Mouse (Mus musculus) ovary, adult 18-20 months (tissue): ENCODE measurements around the gene 2310022A10Rik.

Source experiments
- DNase-seq: peaks from one replicate; pipeline ENCODE4 v3.0.0; 2022; ENCODE audit warnings: low spot score, mixed read lengths

2310022A10Rik gene

DNA sequence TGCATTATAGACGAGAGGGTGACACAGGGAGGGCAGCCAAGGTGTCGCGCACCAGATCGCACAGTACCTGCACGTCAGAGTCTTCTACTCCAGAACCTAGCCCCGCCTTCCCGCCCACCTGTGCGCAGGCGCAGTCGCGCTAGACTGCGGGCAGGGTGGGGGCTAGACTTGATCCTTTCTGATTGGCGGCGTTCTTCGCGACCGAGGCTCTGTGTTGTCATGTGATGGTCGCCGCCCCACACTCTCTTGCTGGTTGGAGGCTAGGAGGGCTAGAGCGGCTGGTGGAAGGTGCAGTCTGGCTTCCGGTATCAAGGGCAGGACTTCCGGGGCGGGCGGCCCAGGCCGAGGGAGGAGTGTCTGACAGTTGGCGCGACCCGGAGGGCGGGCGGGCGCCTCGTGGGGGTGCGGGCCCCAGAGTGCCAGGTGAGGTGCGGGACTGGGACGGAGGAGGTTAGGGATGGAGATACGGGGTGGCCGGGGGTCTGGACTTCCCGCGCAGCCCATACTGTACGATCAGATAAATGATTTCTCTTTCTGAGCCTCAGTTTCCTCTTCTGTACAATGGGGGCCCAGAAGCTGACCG, at the start of gene 2310022A10Rik, which contains the start of gene Pld3:
2310022A10Rik (plus strand) TSS at position 303 of the 583 bp plus-strand sequence.
Pld3 (minus strand) TSS at position 288 of the 583 bp plus-strand sequence.
- peak; percentile 96 for DNase-seq

GRCm38 (mm10) chr7:27506765-27507370, 46.2 kb upstream of the 2310022A10Rik start:
- DNase-seq: no peak

- DNase-seq: peak; percentile 96
Measured at GRCm38 (mm10) chr7:27507711-27508647, 45.1 kb upstream of the 2310022A10Rik start.

DNA sequence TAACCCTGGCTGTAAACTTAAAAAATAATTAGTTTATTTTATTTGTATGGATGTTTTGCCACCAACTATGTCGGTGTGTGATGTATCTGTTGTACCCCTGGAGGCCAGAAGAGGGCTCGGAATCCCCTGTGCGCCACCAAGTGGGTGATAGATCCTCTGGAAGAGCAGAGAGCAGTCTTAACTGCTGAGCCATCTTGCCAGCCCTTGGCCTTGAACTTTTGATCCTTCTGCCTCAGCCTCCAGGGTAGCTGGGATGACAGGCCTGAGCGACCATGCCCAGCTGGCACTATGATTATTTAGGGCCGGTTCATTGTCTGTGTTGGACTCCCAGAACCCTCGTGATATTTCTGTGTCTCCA, 44.4 kb upstream of the 2310022A10Rik start:
- DNase-seq: peak; percentile 49

- no peak for DNase-seq
Measured at GRCm38 (mm10) chr7:27510809-27511208, 42.2 kb upstream of the 2310022A10Rik start.

- no peak for DNase-seq
Measured at GRCm38 (mm10) chr7:27514961-27515360, 38.1 kb upstream of the 2310022A10Rik start.

DNA sequence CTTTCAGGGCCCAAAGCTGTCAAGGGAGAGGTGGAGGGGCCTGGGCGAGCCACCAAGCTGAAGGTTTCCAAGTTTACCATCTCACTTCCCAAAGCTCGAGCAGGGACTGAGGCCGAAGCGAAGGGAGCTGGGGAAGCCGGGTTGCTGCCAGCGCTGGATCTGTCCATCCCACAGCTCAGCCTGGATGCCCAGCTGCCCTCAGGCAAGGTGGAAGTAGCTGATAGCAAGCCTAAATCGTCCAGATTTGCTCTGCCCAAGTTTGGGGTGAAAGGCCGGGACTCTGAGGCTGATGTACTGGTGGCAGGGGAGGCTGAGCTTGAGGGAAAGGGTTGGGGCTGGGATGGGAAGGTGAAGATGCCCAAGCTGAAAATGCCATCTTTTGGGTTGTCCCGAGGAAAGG, 34.7 kb upstream of the 2310022A10Rik start:
- DNase-seq: no peak

DNA sequence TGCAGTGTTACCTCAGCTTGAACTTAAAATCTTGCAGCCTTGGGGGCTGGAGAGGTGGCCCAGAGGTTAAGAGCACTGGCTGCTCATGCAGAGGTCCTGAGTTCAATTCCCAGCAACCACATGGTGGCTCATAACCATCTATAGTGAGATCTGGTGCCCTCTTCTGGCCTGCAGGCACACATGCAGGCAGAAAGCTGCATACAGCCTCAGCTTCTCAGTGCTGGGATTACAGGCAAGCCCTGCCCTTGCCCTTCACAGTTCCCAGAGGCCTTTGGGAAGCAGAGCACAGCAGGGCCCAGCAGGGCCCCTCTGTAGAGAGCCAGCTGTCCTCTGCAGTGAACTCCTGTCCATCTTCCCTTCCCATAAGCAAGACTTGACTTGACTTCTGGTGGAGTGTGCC, 32.9 kb upstream of the 2310022A10Rik start:
- no peak for DNase-seq

DNA sequence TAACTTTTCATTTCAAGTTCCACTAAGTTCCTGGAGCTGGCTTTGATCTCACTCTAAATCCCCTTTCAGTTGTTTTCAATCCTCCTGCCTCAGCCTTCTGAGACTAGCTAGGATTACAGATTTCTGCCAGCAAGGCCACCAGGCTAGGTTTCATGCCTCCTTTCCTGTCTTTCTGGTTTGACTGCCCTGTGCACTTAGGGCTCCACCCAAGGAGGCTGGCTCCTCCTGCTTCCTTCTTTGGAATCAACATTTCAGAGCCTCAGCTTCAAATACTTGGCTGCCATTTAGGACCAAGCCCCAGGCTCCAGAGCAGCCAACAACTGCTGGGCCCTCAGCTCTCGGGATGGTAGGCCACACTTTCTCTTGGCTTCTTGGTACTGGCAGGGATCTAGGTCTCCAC, 32.4 kb upstream of the 2310022A10Rik start:
- no peak for DNase-seq

DNA sequence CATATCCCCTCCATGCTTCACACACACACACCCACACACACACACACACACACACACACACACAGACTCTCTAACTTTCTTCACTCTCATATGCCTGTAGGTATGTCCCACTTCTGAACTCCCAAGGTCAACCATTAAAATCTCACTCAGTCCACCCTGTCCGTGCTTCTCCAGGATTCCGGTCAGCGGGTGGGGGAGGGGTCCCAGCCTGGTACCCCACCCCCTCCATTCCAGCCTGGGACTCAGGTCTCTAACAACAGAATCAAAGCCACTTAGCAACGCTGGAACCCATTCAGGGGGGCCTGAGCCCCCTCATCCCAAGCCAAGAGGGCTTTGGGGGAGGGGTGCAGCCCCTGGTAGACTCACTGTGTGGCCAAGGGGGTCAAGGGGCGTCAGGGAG, 30.1 kb upstream of the 2310022A10Rik start, which contains the start of gene Hipk4:
Hipk4 (plus strand) TSS at position 301 of the 400 bp plus-strand sequence.
- no peak for DNase-seq

GRCm38 (mm10) chr7:27523805-27524204, 29.2 kb upstream of the 2310022A10Rik start:
- no peak for DNase-seq

- no peak for DNase-seq
Measured at GRCm38 (mm10) chr7:27526039-27526827, 26.8 kb upstream of the 2310022A10Rik start.

DNA sequence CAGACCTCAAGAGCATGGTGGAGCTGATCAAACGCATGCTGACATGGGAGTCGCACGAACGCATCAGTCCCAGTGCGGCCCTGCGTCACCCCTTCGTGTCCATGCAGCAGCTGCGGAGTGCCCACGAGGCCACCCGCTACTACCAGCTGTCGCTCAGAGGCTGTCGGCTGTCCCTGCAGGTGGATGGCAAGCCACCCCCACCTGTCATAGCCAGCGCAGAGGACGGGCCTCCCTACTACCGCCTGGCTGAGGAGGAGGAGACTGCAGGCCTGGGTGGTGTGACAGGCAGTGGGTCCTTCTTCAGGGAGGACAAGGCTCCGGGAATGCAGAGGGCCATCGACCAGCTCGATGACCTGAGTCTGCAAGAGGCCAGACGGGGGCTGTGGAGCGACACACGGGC, 24.0 kb upstream of the 2310022A10Rik start:
- DNase-seq: no peak

- DNase-seq: no peak
Measured at GRCm38 (mm10) chr7:27530937-27531336, 22.1 kb upstream of the 2310022A10Rik start.

DNA sequence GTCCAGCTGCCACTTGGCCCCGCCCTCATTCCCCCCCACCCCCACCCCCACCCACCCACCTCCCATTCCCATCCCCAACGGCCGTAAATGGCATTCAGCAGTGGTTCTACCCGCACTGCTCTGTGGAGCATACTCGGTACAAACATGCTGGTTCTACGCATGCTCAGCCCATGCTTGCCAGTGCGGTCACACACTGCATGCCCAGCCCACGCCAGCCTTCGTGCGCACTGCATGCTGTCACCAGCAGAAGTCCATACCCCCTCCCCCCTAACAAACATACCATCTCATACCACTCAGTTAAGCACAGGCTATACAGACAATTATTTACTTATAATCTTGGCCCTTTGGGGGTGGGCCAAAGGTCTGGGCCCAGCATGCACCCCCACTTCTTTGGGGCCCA, 21.3 kb upstream of the 2310022A10Rik start:
- DNase-seq: no peak

DNA sequence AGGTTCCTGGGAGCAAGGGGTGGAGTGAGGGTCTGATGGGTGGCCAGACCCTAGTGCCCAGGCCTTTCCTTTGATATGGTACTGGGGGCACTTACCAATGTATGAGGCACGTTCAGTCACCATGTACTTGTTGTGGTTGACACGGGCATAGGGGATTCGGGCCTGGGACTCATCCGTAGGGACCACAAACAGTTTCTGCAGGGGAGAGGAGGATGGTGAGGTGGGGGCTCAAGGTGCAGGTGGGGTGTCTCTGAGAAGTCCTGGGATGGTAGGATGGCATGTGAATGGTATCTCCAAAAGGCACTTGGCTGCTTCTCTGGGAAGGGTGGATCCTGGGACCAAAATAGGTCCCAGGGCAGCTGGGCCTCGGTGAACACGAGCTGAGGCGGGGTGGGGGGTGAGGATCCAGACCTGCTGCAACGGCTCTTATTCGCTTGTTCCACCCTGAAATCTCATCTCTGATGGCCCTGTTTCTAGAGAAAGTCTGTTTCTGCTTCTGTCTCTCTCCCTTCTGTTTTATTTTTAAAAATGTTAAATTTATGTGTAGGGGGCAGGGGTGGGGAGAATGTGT, 20.5 kb upstream of the 2310022A10Rik start:
- no peak for DNase-seq

DNA sequence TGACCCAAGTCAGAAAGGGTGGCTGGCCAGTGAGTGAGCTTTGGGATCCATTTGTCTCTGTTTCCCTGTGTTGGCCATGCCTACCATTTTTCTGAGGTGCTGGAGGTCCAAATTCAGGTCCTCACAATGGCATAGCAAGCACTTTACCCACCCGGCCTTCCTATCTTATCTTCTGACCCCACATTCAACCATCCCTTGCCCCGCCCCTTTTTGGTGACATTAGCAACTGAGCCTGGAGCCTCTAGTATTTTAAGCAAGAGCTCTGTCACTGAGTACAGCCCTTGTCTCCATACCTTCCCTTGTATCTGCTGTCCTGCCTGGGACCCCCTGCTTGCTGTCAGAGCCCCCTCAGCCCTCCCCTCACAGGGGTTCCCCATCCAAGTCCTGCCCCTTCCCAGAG, 17.6 kb upstream of the 2310022A10Rik start:
- DNase-seq: no peak

GRCm38 (mm10) chr7:27536618-27537017, 16.4 kb upstream of the 2310022A10Rik start:
- no peak for DNase-seq

- DNase-seq: no peak
Measured at GRCm38 (mm10) chr7:27537998-27538397, 15.0 kb upstream of the 2310022A10Rik start.

- no peak for DNase-seq
Measured at GRCm38 (mm10) chr7:27538797-27539196, 14.2 kb upstream of the 2310022A10Rik start.

DNA sequence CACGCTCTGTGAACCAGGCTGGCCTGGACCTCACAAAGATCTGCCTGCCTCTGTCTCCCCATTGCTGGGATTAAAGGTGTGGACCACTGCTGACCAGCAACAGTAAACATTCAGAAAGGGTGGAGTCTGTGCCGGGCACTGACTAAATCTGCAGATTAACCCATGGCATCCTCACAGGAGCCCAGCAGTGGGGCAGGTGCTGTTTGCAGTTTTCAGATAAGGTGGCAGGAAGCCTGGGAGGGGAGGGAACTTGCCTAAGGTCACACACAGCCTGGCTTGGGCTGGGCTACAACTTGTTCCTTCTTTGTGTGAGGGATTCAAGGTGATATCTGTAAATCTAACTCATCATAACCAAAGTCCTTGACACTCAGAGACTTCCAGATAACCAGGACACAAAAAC, 12.5 kb upstream of the 2310022A10Rik start:
- DNase-seq: no peak

DNA sequence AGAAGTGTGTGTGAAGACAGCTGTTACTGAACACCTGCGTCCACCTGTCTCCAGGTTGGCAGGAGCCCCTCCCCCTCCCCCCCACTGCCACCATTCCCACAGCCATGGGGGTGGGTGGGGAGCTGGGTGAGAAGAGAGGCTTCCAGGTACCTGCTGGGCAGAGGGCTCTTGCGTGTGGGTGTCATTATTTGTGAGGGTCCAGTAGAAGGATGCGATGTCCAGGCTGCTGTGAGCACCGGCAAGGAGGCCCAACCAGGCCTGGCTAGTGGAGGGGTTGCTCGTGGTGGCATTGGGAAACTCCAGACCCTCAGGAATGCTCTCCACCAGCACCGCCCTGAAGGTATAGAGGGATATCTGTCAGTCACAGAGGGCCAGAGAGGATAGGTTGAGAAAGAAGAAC, 12.1 kb upstream of the 2310022A10Rik start:
- DNase-seq: no peak
